Mouse (Mus musculus) cerebellum, adult (tissue): ENCODE measurements around the gene Med19.
"Not testable (repeated sequence)": the region's sequence is repeated elsewhere in the genome, so short reads cannot be mapped to it uniquely, and the experiment has no call there.

Experiments
- ATAC-seq: cut with Nextera tagmentation; 2 replicates; pipeline ENCODE4 v1.9.2; 2017; ENCODE audit warnings: mild to moderate bottlenecking, moderate library complexity, mixed read lengths; ENCODE audit not compliant: insufficient number of reproducible peaks, low FRiP score, low TSS enrichment

Gene Med19

DNA sequence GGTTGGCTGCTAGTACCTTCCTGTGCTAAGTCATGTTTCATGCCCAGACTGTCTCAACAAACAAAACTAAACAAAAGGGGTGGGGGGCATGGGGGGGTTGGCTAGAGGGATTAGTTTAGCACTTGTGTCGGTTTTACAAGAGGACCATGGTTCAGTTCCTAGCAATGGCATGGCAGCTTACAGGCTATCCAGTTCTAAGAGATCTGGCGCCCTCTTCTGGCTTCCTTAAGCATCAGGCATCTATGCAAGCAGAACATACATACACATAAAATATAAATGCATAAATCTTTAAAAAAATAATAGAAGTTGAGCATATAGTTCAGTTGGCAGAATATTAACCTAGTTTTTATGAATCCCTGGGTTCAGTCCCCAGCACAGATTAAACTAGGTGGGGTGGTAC, 15.3 kb upstream of the Med19 start:
- no peak for ATAC-seq

DNA sequence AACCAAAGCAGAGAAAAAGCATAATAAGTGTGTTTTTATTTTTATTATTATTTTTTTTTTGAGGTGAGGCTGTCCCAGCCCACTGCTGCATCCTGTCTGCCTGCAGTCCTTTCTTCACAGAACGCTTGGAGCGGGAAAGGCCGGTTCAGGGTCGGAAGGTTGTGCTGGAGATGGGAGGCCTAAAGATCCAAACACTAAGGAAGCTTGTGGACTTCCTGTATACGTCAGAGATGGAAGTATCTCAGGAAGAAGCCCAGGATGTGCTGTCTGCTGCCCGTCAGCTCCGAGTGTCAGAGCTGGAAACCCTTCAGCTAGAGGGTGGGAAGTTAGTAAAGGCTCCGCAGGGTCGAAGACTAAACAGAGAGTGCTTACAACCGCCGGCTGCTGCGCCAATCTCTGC, 12.1 kb upstream of the Med19 start:
- no peak for ATAC-seq

DNA sequence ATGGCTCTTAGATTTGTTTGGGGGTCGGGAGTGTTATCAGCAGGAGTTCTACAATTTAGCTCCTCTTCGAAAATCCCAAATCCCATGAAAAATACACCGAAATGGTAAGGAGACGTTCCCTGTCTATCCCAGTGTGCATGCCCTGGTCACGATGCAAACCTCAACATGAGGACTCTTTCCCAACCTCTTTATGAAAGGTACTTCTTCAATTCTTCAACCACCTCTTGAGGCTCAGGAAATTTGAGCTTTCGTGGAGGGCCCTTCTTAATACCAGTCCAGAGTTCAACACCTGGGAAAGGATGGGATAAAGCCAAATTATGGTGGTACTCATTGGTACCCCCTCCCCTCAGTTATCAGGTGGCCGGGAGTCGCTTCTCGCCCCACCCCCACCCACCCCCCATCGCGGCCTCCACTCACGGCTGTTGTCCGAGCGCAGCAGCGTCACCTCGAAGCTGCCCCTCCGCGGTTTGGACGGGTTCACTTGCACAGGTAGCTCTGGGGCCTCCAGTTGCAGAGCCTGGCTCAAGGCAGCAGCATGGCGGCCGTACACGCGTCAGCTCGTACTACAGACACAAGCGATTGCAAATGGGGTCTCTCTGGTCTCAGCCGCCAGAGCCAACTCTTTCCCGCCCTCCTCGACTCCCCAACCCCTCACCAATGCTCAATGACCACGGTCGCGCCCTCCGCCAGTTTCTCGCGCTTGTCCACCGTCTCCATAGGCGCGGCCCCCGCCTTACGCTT, 8.2 kb upstream of the Med19 start:
- peak; percentile 57 for ATAC-seq

DNA sequence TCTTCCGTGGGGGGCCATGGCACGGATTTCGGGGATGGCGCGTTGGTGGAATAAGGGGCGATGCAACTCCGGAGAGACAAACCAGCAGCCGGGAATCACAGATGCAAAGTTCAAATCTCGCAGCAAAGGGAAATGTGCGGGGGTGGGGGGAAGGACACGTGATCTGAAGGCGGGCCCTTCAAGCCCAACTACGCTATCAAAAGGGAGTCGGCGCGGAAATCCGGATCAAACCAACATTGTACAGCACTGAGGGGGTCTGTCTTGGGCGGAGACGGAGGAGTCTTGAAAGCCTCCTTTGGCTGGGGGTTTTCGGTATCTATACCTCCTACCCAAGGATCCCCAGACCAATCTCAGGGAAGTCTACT, 7.7 kb upstream of the Med19 start, which contains the start of gene Selenoh:
Gene Selenoh, minus strand, starts transcription at position 202 of the 365 bp plus-strand sequence.
- peak; percentile 90 for ATAC-seq

DNA sequence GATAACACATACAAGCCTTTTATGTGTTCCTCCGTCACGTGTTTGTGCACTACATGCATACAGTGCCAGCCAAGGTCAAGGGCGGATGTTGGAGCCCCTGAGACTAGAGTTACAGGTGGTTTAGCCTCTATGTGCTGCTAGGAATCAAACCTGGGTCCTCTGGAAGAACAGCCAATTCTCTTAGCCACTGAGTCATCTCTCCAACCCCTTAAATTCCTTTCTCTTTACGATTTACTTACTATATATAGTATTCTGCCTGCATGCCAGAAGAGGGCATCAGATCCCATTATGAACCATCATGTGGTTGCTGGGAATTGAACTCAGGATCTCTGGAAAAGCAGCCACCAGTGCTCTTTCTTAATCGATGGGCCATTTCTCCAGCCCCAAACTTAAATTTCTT, 6.7 kb upstream of the Med19 start:
- ATAC-seq, result not testable (repeated sequence)

DNA sequence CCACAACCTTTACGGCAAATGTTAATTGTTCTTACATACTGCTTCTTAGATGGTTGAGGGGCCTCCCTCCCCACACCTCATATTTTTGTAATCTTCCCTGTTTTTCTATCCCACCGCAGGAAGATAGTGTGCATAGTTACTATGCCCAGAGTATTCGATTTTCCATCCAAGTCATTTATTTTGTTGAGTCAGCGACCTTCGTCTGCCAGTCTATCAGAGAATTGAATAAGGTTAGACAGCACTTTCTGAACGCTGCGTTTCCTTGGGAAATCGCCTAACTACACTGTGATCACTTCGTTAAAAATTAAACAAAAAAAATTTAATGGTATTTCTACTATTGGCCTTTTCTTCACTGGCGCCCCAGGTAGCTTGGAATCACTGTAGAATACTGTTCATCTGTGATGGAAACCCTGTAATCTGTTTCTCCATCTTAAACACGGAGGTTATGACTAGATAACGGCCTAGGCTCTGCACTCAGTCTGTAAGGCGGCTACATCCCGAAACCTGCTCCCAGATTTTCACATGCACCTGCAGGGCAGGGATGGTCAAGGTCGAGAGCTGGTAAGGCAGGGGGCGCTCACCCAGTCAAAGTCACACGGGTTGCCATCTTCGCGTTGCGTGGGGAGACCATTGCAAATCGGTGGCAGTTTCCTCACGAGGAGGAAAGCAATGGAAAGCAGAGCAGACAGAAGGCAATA, 783 bp upstream of the Med19 start:
- ATAC-seq, result peak; percentile 60

DNA sequence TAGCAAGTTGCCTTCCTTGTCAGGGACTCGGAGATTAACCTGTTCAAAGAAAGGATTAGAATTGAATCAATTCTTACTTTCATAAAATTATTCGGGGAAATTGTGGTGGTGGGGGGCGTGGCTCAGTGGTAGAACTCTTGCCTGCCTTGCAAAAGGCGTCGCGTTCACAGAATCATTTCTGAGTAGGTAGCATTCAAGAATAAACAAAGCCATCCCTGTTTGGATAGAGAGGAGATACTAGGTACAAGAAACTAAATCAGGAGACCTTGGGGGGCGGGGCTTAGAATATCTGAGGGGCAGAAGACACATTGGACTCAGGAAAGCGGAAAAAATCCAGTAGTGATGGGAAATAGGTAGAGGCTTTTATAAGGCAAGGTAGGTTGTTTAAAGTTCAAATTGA, 814 bp downstream of the Med19 start, which contains the start of gene Tmx2:
Gene Tmx2, minus strand, starts transcription at position 125 of the 400 bp plus-strand sequence.
- no peak for ATAC-seq

DNA sequence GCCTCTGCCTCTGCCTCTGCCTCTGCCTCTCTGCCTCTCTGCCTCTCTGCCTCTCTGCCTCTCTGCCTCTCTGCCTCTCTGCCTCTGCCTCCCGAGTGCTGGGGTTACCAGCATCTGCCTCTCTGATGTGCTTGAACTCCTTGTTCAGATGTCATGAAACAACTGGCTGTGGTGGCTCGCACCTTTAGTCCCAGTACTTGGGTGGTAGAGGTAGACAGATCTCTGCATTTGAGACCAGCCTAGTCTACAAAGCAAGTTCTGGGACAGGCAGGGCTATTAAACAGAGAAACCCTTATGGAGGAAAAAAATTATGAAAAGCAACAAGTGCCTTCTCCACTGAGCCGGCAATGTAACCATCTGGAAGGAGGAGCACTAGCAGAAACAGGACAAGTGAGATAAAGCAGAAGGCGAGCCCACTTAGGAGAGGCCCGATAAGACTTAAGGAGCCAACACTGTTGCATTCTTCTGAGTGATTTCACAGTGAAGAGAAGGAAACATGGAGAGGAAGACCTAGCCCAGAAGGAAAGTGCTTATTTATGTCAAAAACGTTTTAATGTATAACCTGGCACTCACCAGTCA, 4.5 kb downstream of the Med19 start:
- ATAC-seq, result no peak

DNA sequence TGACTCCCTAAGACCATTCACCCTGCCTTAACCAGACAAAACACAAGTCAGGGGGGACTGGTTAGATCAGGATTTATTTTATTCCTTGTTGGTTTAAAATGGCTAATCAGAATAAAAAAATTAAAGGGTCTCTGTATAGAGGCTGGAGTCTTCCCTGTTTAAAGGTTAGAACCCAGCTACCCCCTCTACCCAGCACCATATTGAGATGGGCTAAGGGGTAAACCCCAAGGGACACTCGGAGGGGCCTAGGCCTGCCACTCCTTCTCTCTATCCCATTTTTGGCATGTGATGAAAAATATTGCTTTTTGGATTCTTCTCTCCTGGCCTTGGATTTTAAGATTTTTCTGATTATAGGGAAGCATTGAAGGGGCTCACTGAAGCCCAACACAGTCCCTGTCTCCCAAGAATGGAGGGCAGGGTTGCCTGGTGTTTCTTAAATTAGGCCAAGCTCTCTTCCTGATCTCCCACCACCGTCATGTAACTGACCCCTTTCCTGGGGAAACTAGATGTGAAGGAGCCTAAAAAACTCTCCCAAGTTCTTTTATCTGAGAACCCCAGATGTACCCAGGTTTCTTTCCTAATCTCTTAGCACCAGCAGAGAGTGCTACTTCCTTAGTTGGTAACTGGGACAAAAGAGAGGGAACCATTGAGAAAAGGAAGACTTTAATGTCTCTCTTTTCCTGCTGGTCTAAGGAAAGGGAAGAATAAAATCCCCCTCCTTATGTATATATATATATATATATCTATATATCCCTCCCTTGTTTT, 10.1 kb downstream of the Med19 start:
- no peak for ATAC-seq

DNA sequence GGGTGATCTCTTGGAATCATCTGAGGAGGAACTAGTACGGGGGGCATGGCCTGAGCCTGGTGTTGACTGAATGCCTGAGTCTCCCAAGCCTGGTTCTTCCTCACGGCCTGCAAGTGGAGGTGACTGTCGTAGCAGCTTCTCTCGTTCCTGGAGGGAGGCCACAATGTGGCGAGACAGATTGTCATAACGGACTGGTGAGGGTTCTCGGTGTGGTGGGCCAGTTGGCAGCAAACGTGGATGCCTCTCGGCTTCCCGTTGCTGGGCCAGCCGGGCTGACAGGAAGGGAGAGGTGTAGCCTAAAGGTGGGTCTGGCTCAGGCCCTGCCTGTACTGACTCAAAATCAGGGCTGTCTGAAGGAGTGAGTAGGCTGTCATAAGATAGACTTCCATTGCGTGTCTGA, 11.8 kb downstream of the Med19 start:
- peak; percentile 38 for ATAC-seq

DNA sequence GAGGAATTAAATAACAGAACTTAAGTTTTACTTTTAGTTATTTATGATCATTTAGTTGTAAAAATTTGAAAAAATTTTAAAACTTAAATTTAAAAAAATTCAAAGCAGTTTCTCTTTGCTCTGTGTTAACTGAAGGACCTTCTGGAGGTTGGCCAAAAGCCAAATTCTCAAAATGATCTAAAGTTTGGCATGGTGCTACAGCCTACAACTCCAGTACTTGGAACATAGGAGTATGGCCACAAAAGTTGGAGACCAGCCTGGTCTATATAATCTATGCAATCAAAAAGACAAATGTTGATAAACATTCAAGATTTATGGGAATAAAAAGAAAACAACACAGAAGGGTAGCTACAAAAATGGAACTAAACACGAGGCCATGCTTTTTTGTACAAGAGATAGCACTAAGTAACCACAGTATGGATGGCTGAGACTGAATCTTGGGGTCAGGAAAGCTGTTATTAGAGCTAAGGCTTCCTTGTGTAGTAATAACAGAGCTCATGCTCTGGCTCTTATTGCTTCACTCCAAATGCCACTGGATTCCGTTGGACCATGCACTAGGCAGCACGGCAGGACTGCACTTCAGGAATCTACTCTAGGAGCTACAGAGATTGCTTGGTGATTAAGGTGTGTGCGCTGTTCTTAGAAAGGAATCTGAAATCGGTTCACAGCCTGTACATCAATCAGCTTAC, 16.9 kb downstream of the Med19 start:
- ATAC-seq, result no peak

DNA sequence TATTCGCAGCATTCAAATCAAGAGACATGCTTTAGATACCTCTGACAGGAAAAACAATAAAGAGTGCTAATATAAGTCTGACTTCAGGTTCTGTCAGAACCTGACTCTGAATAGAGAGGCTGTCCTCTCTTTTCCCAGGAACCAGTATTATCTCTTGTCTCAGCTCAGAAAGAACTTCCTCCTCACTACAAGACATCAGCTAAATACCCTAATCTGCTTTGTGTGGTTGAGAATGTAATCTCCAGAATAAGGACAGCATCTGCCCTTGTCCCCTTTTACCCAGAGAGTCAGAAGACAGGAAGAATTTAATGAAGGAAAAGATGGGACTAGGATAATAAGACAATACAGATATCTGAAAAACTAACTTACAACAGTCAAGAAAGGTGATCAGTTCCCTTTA, 25.3 kb downstream of the Med19 start:
- no peak for ATAC-seq

DNA sequence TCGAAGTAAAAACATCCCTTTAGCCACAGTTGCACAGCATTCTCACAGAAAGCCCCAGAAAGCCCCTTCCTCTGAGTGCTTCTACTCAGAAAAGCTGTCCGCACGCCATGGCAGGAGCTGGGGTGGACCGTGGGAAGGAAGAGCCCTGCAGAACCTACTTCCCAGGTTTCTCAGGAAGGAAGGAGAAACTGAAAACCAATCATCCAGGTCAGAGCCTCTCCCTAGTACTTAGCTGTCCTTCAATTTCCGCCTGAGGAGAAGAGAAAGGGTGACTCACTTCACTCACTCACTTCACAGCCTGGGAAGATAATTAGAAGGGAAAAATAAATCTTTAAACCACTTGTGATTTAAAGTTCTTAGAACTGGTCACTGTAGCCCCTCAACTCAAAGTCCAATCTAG, 26.1 kb downstream of the Med19 start:
- ATAC-seq, result no peak

DNA sequence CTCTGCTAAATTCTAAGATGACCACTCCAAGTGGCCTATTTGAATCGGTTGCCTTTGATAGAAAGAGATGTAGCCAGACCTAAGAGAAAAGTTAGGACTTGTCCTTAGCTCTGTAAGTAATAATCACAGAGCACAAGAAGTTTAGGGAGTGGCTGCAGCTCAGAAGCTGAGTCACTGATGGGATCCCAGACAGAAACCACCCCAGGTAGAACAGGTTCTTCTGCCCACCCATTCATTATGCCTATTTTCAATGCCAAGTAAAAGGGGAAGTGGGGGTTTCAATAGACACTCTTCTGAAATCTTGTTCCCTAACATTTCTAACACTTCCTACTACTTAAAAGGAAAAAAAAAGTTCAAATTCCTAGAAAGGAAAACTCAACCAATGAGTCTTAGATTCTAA, 27.1 kb downstream of the Med19 start:
- ATAC-seq, result no peak

DNA sequence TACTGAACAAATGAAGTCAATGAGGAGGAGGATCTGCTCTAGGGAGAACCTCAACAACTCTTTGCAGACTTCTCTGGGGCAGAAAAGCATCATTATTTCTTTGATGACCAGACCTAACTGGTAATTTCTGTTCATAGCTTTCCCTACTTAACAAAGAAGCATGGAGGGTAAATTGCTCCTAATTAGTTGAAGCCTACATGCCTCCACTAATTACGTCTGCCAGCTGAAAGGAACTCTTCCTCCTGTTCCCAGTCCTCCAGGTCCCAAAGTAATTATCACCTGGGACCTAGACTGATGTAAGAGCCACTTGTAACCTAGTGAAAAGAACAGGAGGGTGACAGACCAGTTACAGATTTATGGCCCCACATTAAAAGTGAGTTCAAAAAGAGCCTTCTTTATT, 29.3 kb downstream of the Med19 start:
- ATAC-seq, result no peak

DNA sequence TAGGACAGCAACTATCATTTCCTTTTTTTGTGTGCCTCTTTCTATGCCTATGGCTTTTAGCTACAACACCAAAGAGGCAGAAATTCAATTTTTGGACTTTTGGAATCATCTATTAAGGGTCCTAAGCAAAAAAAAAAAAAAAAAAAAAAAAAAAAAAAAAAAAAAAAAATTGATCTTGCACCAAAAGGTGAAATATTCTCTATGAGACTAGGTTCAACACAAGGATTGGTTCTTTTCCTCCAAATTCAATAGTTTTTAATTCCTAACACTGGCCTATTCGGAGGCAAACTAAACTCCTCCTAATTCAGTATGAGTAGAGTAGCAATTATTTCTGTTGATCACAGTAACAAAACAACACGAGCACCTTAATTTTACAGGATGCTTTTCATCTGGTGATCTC, 33.7 kb downstream of the Med19 start:
- ATAC-seq, result no peak

DNA sequence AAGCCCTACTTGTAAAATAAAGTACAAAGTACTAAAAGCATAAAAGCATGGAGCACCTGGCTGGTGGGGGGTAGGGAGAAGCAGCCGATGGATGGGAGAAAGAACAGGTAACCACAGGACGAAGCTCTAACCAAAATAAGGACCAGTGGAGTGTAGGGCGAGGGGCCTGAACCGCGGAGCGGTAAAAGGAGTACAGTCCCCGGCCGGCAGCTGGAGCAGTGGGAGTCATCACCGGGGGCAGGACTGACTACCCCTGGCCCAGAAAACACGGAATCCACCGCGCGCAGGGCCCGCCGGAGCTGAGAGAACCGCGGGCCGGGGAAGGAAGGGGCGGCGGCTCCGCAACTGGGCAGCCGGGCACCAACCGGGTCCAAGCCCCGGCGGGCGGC, 36.2 kb downstream of the Med19 start:
- ATAC-seq, result no peak

DNA sequence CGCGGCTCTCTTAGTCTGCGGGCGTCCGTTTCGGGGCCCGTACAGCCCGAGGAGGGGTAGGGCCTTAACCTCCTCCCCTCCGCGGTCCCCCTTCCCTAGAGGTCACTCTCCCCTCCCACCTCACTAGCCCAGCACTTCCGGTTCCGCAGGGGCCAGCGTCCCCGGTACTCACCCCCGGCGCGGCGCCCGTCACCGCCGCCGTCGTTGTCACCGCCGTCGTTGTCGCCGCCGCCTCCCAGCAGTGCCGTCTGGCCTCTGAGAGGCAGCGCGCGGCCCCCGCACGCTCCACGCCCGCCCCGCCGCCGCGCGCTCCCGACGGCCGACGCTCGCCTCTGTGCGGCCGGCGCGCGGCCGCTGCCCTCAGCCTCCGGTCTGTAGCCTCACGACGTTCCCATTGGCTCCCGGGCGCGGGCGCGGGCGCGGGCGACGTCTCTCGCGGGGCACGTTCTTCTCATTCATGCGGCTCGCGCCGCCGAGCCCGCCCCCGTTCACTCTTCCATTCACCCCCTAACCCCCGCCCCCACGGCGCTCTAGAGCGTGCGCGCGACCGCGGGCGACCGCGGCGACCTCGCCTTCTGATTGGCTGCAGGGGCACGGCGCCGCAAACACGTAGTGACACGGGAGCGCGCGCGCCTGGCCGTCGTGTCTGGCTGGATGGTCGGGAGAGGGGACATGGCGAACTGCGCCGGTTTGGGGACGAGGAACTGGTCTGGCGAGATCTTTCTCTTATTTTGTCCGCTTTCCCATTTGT, 36.8 kb downstream of the Med19 start, which contains the start of gene Zdhhc5:
Gene Zdhhc5, minus strand, starts transcription at position 370 of the 751 bp plus-strand sequence.
- peak; percentile 93 for ATAC-seq

DNA sequence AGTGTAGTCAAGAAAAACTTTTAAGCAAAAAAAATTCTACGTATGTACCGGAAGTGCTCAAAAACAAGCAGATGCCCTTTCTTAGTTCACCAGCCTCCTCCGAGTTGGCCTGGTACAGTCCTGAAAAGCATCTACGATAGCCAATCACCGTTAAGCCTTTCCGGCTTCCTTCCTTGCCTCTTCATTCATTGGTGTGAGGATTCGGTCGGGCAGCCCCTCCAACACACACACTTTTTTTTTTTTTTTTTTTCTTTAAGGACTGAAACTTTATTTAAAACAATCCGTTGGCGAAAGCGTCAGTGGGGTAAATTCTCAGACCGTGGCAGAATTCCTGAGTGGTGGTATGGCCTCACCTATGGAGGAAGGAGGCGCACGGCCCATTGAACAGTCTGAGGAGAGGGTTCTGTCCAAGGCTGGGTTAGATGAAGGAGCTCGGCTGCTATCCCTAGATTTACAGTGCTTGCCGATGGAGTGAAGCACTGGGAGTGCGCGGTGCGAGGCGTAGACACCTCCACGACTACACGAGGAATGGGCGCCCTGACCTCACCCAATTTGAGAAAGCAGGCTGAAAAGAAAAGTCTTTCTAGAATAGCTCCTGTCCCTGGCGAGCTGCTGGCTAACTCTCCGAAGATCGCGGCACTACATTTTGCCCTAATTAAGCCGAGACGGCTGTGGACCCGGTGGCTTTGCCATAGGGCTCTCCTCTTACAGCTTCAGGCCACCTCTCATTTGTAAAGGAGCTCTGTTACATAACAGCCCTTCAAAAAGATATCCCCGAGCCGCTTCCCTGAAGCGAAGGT, 37.6 kb downstream of the Med19 start:
- peak; percentile 92 for ATAC-seq
